ENCODE assay signal across 8 mouse cellular contexts in the genomic region with DNA sequence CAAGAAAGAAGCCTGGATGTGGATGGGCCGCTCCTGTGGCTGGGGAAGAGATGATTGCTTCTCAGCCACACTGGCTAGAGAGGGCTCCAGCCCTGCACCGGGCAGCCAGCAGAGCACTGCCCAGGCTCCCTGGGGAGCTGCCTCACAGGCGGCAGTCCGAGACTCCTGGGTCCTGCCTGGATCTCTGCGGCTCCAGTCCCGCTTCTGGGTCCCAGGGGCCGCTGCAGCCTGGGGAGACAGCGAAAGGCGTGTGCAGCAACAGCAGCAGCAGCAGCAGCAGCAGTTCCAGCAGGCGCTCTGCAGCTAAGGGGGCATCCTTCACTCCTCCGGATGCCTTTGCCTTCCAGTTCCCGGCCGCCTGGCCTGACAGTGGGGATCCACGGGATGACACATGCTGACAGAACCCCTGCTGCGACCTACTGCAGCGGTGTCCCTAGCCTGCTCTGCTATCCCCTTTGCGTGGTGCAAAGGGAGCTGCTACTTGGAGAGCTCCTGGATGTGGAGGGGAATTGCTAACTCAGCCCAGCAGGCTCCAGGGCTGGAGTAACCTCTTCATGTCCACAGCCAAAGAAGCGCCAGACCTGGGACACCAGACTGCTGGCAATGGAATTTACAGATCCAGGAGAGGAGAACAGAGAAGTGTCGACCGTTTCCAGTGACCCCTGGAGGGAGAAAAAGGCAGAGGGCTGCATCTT.
A peak's percentile ranks its signal among the peaks of the same experiment; 100 is the strongest.
DNase-seq lines count a peak whose midpoint lies in the region; ATAC-seq and TF ChIP-seq lines count a peak whose summit lies in the region.

No protein-coding gene starts in this region.

- no peak for DNase-seq in layer of hippocampus, adult 2 months (ENCODE audit: low spot score in 2 of 2)
- no peak for DNase-seq in layer of hippocampus, adult 9-10 months (ENCODE audit: low spot score)
- peak; percentile 55 for DNase-seq in adrenal gland, postnatal 25 days
- DNase-seq in kidney, postnatal 4 days = peak; percentile 49 to 62
- peak; percentile 11 for DNase-seq in midbrain, postnatal 0 days (ENCODE audit: low spot score)
- no peak for DNase-seq in thymus, postnatal 25 days
- no peak for DNase-seq in spleen, postnatal 36 days (ENCODE audit: low spot score in 2 of 2)

- no peak overlapping the region for H3K27ac ChIP-seq in layer of hippocampus, adult 2 months
- no peak overlapping the region for H3K27ac ChIP-seq in midbrain, postnatal 0 days (ENCODE audit: low read depth, low read length)

- 0 out of 2 replicates have a peak, but pooled peaks have one; percentile 8 for TF ChIP-seq CTCF in layer of hippocampus, adult 2 months (conservative IDR thresholded peaks at IDR 0.05)
- TF ChIP-seq CTCF in midbrain, postnatal 0 days (IDR thresholded peaks at IDR 0.05) = no peak; the same call in 1 of the 2 replicates

- peak overlapping the region; percentile 34 for H3K9ac ChIP-seq in midbrain, postnatal 0 days (replicated peaks; ENCODE audit: low read length, poor library complexity, severe bottlenecking)

- 0 out of 2 replicates have a peak, but pooled peaks have one; percentile 20 for ATAC-seq in granulocyte monocyte progenitor cell, adult 5-6 weeks (replicated peaks; ENCODE audit: poor library complexity, severe bottlenecking)
- peak; percentile 47; the same call in 1 of the 2 replicates for ATAC-seq in midbrain, postnatal 0 days (ENCODE audit: low FRiP score)

- 4% methylated on average over 20 of the region's 20 CpGs for WGBS in midbrain, postnatal 0 days

- peak overlapping the region; percentile 63 for H3K4me2 ChIP-seq in midbrain, postnatal 0 days (ENCODE audit: low read depth, low read length, poor library complexity, severe bottlenecking)

- H3K27me3 ChIP-seq in midbrain, postnatal 0 days (ENCODE audit: insufficient read depth, low read length) = no peaks in the 10 kb centered on the region; the same call in 1 of the 2 replicates

- no peaks in the 10 kb centered on the region for H3K9me3 ChIP-seq in midbrain, postnatal 0 days (ENCODE audit: low read length)

- peak overlapping the region; percentile 22; the same call in 1 of the 2 replicates for H3K4me3 ChIP-seq in layer of hippocampus, adult 2 months
- peak overlapping the region; percentile 35 for H3K4me3 ChIP-seq in midbrain, postnatal 0 days (ENCODE audit: low read depth, low read length)

- H3K4me1 ChIP-seq in midbrain, postnatal 0 days (ENCODE audit: insufficient read depth, low read length) = no peaks in the 10 kb centered on the region

- H3K36me3 ChIP-seq in midbrain, postnatal 0 days (ENCODE audit: insufficient read depth, low read length) = no peaks in the 10 kb centered on the region

Comparison
In these comparisons a context has a peak if more than half of its experiments do, and no peak if none do; other contexts are left out.
1. DNase-seq: peak in adrenal gland, postnatal 25 days (single experiment), kidney, postnatal 4 days (2 of 2) and midbrain, postnatal 0 days (single experiment); none in layer of hippocampus, adult 2 months (0 of 2), layer of hippocampus, adult 9-10 months (single experiment), thymus, postnatal 25 days (single experiment) and spleen, postnatal 36 days (0 of 2).